Mouse (Mus musculus) cortical plate, adult 2 months (tissue): ENCODE measurements around the gene Mast4.

Source experiments
- CTCF ChIP-seq: fragments of 200-500 bp; IDR thresholded peaks from 2 replicates; pipeline ENCODE4 v1.5.1; 2011; ENCODE audit warnings: mild to moderate bottlenecking, control low read depth, low read length; ENCODE audit not compliant: insufficient read depth; ENCODE audit errors: extremely low read depth
- POLR2A ChIP-seq: fragments of 200-500 bp; IDR thresholded peaks from 2 replicates; pipeline ENCODE4 v1.6.1; 2011; ENCODE audit warnings: mild to moderate bottlenecking, low read length, control low read depth; ENCODE audit not compliant: insufficient read depth; ENCODE audit errors: extremely low read depth

GRCm38 (mm10) chr13:103109872-103110271 lies 224.4 kb downstream of the Mast4 start:
- TF ChIP-seq POLR2A (no peak), CTCF (peak; percentile 88)
